Mouse (Mus musculus): ENCODE measurements around the gene Pgam2. TPM values are rescaled to one million over a fixed set of nuclear protein-coding genes. Genes with fewer than 3 reads are reported as not detected.

Pgam2 gene
- polyA plus RNA-seq, 1 experiment, result 1.5 TPM

GRCm38 (mm10) chr11:5780035-5780499, 23.5 kb downstream of the Pgam2 start:
- DNase-seq (ENCODE audit: low read depth in 1 of 2, low spot score in 2 of 2), result no peak
- Histone ChIP-seq H3K36me3 (ENCODE audit: control insufficient read depth, insufficient read depth, low read length) (no peaks in the 10 kb centered on the region), H3K4me3 (ENCODE audit: extremely low read depth, insufficient read depth, insufficient read length) (no peak overlapping the region), H3K27me3 (ENCODE audit: control insufficient read depth, insufficient read depth, low read length) (no peaks in the 10 kb centered on the region), H3K27ac (ENCODE audit: insufficient read depth, low read length) (no peak overlapping the region), H3K4me1 (ENCODE audit: control insufficient read depth, insufficient read depth, insufficient read length) (no peaks in the 10 kb centered on the region)
- 91% methylated on average over 6 of the region's 6 CpGs for WGBS
- TF ChIP-seq CTCF (IDR thresholded peaks at IDR 0.05; ENCODE audit: extremely low read depth, insufficient read depth, insufficient read length, insufficient replicate concordance) (no peak), POLR2A (IDR thresholded peaks at IDR 0.05; ENCODE audit: low read depth, low read length) (no peak)

GRCm38 (mm10) chr11:5778481-5778880, 25.1 kb downstream of the Pgam2 start:
- no peak for DNase-seq (ENCODE audit: low read depth in 1 of 2, low spot score in 2 of 2)
- no peak overlapping the region for H3K4me3 ChIP-seq (ENCODE audit: extremely low read depth, insufficient read depth, insufficient read length)
- no peaks in the 10 kb centered on the region for H3K27me3 ChIP-seq (ENCODE audit: control insufficient read depth, insufficient read depth, low read length)
- no peaks in the 10 kb centered on the region for H3K36me3 ChIP-seq (ENCODE audit: control insufficient read depth, insufficient read depth, low read length)
- 81% methylated on average over 2 of the region's 2 CpGs for WGBS
- H3K27ac ChIP-seq (ENCODE audit: insufficient read depth, low read length), result no peak overlapping the region
- no peak for TF ChIP-seq POLR2A (IDR thresholded peaks at IDR 0.05; ENCODE audit: low read depth, low read length)
- peak; percentile 33; the same call in 1 of the 2 replicates for TF ChIP-seq CTCF (IDR thresholded peaks at IDR 0.05; ENCODE audit: extremely low read depth, insufficient read depth, insufficient read length, insufficient replicate concordance)
- H3K4me1 ChIP-seq (ENCODE audit: control insufficient read depth, insufficient read depth, insufficient read length), result no peaks in the 10 kb centered on the region

GRCm38 (mm10) chr11:5766019-5766418, 37.5 kb downstream of the Pgam2 start:
- WGBS, result 93% methylated on average over 6 of the region's 6 CpGs
- H3K27me3 ChIP-seq (ENCODE audit: control insufficient read depth, insufficient read depth, low read length), result no peaks in the 10 kb centered on the region
- TF ChIP-seq CTCF (IDR thresholded peaks at IDR 0.05; ENCODE audit: extremely low read depth, insufficient read depth, insufficient read length, insufficient replicate concordance) (no peak), POLR2A (IDR thresholded peaks at IDR 0.05; ENCODE audit: low read depth, low read length) (no peak)
- no peak for DNase-seq (ENCODE audit: low read depth in 1 of 2, low spot score in 2 of 2)
- peaks cover 2% of the 10 kb centered on the region; the same call in 1 of the 2 replicates for H3K36me3 ChIP-seq (ENCODE audit: control insufficient read depth, insufficient read depth, low read length)
- H3K4me1 ChIP-seq (ENCODE audit: control insufficient read depth, insufficient read depth, insufficient read length), result no peaks in the 10 kb centered on the region
- H3K4me3 ChIP-seq (ENCODE audit: extremely low read depth, insufficient read depth, insufficient read length), result no peak overlapping the region
- H3K27ac ChIP-seq (ENCODE audit: insufficient read depth, low read length), result no peak overlapping the region

- Histone ChIP-seq H3K27me3 (ENCODE audit: control insufficient read depth, insufficient read depth, low read length) (no peaks in the 10 kb centered on the region), H3K27ac (ENCODE audit: insufficient read depth, low read length) (peak overlapping the region; percentile 63), H3K36me3 (ENCODE audit: control insufficient read depth, insufficient read depth, low read length) (no peaks in the 10 kb centered on the region), H3K4me3 (ENCODE audit: extremely low read depth, insufficient read depth, insufficient read length) (peak overlapping the region; percentile 82), H3K4me1 (ENCODE audit: control insufficient read depth, insufficient read depth, insufficient read length) (no peaks in the 10 kb centered on the region)
- 10% methylated on average over 6 of the region's 6 CpGs for WGBS
- DNase-seq (ENCODE audit: low read depth in 1 of 2, low spot score in 2 of 2), result no peak
- TF ChIP-seq POLR2A (IDR thresholded peaks at IDR 0.05; ENCODE audit: low read depth, low read length) (no peak), CTCF (IDR thresholded peaks at IDR 0.05; ENCODE audit: extremely low read depth, insufficient read depth, insufficient read length, insufficient replicate concordance) (no peak)
These were observed 40.9 kb downstream of the Pgam2 start for GRCm38 (mm10) chr11:5762633-5762982.

- peak; percentile 91 to 93 for DNase-seq (ENCODE audit: low read depth in 1 of 2, low spot score in 2 of 2)
- TF ChIP-seq POLR2A (IDR thresholded peaks at IDR 0.05; ENCODE audit: low read depth, low read length) (peak; percentile 96), CTCF (IDR thresholded peaks at IDR 0.05; ENCODE audit: extremely low read depth, insufficient read depth, insufficient read length, insufficient replicate concordance) (no peak)
- Histone ChIP-seq H3K27ac (ENCODE audit: insufficient read depth, low read length) (peak within 1 kb of the TSS; percentile 92), H3K36me3 (ENCODE audit: control insufficient read depth, insufficient read depth, low read length) (no peaks in the 10 kb centered on the region), H3K27me3 (ENCODE audit: control insufficient read depth, insufficient read depth, low read length) (no peaks in the 10 kb centered on the region), H3K4me3 (ENCODE audit: extremely low read depth, insufficient read depth, insufficient read length) (peak within 1 kb of the TSS; percentile 82), H3K4me1 (ENCODE audit: control insufficient read depth, insufficient read depth, insufficient read length) (no peaks in the 10 kb centered on the region)
- WGBS, result under 1% methylated on average over 68 of the region's 68 CpGs
These were observed 41.5 kb downstream of the Pgam2 start, which contains the start of gene Urgcp for GRCm38 (mm10) chr11:5761820-5762632. Gene Urgcp, minus strand, starts transcription at chr11:5762376.

- no peaks in the 10 kb centered on the region for H3K27me3 ChIP-seq (ENCODE audit: control insufficient read depth, insufficient read depth, low read length)
- H3K4me3 ChIP-seq (ENCODE audit: extremely low read depth, insufficient read depth, insufficient read length), result no peak overlapping the region
- H3K36me3 ChIP-seq (ENCODE audit: control insufficient read depth, insufficient read depth, low read length), result no peaks in the 10 kb centered on the region; the same call in 1 of the 2 replicates
- H3K27ac ChIP-seq (ENCODE audit: insufficient read depth, low read length), result no peak overlapping the region
- TF ChIP-seq POLR2A (IDR thresholded peaks at IDR 0.05; ENCODE audit: low read depth, low read length), result no peak
- no peak for TF ChIP-seq CTCF (IDR thresholded peaks at IDR 0.05; ENCODE audit: extremely low read depth, insufficient read depth, insufficient read length, insufficient replicate concordance)
- no peak for DNase-seq (ENCODE audit: low read depth in 1 of 2, low spot score in 2 of 2)
- WGBS, result 94% methylated on average over 2 of the region's 2 CpGs
- H3K4me1 ChIP-seq (ENCODE audit: control insufficient read depth, insufficient read depth, insufficient read length), result no peaks in the 10 kb centered on the region
These were observed 49.8 kb downstream of the Pgam2 start for GRCm38 (mm10) chr11:5753755-5754154.

Other genes with a start within 250 kb of the Pgam2 start
- gene Ankrd36, start 234.0 kb downstream of the Pgam2 start, polyA plus RNA-seq (2012; rRNA removed), result 0.02 TPM in 1 of 2 replicates, not detected in the other
- 176 and 211 TPM in 2 replicates for gene Mrps24, start 88.1 kb downstream of the Pgam2 start, polyA plus RNA-seq (2012; rRNA removed)
- 11.8 and 12.0 TPM in 2 replicates for gene Urgcp, start 41.4 kb downstream of the Pgam2 start, polyA plus RNA-seq (2012; rRNA removed)
- 104 and 130 TPM in 2 replicates for gene Dbnl, start 15.2 kb downstream of the Pgam2 start, polyA plus RNA-seq (2012; rRNA removed)
- gene Polm, start 34.3 kb upstream of the Pgam2 start, polyA plus RNA-seq (2012; rRNA removed), result 62.5 and 87.7 TPM in 2 replicates
- 15.7 and 19.8 TPM in 2 replicates for gene Aebp1, start 58.2 kb upstream of the Pgam2 start, polyA plus RNA-seq (2012; rRNA removed)
- gene Pold2, start 74.6 kb upstream of the Pgam2 start, polyA plus RNA-seq (2012; rRNA removed), result 78.1 and 210 TPM in 2 replicates
- 0.54 TPM in 1 of 2 replicates, not detected in the other for gene Myl7, start 95.0 kb upstream of the Pgam2 start, polyA plus RNA-seq (2012; rRNA removed)
- gene Gck, start 146.3 kb upstream of the Pgam2 start, polyA plus RNA-seq (2012; rRNA removed), result 0.27 and 0.41 TPM in 2 replicates
- 31.0 and 34.3 TPM in 2 replicates for gene Ykt6, start 152.0 kb upstream of the Pgam2 start, polyA plus RNA-seq (2012; rRNA removed)